Mouse (Mus musculus) T-helper 1 cell (primary cell): ENCODE measurements at regions not wholly inside any gene's neighbourhood (a gene's known extent, or its start where the extent isn't known, plus 50 kb on each side); places are given as distances from the start of the nearest gene placed in this dataset.

ENCODE experiments used
- in situ Hi-C: fragments of 300-600 bp; cut with MboI, MseI; formaldehyde crosslinking; loops from one replicate; pipeline ENCODE4 v1.15.1; 2025; ENCODE audit warnings: high pct_unique_total_duplicates

- in situ Hi-C loops, result no loop called here
Observed at GRCm38 (mm10) chr2:46468936-46469629, 1351.9 kb upstream of the Zeb2 start.

GRCm38 (mm10) chr2:46465389-46465788, 1348.2 kb upstream of the Zeb2 start:
- in situ Hi-C loops, result no loop called here

DNA sequence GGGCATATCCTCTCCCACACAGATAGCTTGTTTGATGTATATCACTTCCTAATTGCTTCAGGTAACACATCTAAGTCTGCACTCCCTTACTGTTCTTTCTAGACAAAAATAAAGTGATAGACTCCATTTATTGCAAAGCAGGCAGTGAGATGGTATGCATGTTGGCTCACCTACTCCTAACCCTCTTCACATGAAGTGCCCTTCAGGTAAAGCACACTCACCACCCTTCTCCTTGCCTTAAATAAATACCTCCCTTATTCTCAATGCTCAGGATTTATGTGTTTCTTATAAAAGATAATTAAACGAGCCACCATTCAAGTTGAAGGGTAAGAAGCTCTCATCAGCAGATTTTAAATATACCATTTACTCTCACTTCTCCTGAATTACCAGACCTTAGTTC, 1347.7 kb upstream of the Zeb2 start:
- in situ Hi-C loops, result no loop called here

DNA sequence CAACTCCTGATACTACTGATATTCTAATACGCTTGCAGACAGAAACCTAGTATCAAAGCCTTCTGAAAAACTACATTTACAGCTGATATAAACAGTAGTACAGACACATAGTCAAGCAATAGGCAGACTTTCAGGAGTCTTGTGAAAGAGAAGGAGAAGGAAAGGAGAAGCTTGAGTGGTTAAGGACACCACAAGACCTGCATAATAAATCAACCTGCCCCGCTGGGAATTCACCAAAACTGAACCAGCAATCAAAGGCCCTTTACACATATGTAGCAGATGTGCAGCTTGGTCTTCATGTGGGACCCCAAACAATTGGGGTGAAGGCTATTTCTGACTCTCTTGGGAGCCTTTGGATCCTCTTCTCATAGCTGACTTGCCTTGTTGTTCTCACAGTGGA, 1345.5 kb upstream of the Zeb2 start:
- in situ Hi-C loops, result no loop called here

DNA sequence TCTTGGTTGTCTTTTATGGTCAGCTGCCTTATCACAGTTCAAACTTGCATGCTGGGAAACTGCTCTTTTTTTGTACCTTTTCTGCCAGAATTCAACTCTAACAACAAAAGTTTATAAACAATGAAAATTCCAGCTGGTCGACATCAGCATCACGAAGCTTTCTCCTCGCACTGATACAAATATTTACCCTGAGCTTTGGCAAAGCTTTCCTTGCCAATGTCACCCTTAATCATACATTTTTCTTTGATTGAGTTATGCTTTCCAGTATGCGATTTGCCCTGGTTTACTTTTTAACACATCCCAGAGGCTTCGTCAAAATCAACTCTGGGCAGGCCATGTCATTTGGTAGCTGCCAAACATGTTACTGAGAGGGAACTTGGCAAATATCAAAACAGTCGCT, 1333.5 kb upstream of the Zeb2 start:
- in situ Hi-C loops, result no loop called here

GRCm38 (mm10) chr2:46445306-46445705, 1328.1 kb upstream of the Zeb2 start:
- in situ Hi-C loops, result no loop called here

GRCm38 (mm10) chr2:46443686-46444180, 1326.5 kb upstream of the Zeb2 start:
- in situ Hi-C loops, result no loop called here

- in situ Hi-C loops, result no loop called here
Observed at GRCm38 (mm10) chr2:46443061-46443685, 1326.0 kb upstream of the Zeb2 start.

GRCm38 (mm10) chr2:46442576-46442975, 1325.4 kb upstream of the Zeb2 start:
- in situ Hi-C loops, result no loop called here

DNA sequence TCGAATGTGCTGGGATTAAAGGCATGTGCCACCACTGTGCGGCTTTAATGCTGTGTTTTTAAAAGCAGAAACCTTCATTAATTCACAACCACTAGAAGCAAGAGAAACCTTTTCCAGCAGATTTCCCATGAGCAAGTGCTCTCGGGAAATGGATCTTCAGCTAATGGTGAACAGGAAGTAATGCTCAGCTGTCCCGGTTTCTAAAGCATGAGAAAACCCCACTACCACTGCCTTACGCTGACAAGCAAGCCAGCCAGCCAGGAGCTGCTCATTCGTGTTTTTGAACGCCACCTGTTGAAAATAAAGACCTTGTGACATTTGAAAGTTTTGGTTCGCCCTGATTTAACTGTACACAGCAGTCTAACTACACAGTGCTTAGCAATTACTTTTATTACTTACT, 1324.7 kb upstream of the Zeb2 start:
- in situ Hi-C loops, result no loop called here

- in situ Hi-C loops, result no loop called here
Observed at GRCm38 (mm10) chr2:46441348-46441747, 1324.2 kb upstream of the Zeb2 start.

DNA sequence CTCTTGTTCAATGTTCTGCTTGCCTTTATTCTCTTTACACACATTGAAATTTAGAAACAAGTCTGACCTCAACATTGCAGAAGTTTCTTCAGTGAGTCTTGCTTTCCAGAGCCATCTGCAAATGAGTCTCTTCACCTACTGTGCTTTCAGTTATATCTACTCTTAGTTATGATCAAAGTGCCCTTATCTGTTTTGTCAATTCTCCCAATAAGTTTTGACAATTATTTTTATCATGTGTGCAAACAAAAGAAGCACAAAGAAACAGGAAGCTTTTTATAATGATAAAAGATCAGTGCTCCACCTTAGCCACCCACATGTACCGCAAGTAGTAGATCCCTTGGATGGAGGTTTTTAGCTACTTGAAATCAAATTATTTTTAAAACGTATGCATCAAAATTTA, 1322.8 kb upstream of the Zeb2 start:
- in situ Hi-C loops, result no loop called here

DNA sequence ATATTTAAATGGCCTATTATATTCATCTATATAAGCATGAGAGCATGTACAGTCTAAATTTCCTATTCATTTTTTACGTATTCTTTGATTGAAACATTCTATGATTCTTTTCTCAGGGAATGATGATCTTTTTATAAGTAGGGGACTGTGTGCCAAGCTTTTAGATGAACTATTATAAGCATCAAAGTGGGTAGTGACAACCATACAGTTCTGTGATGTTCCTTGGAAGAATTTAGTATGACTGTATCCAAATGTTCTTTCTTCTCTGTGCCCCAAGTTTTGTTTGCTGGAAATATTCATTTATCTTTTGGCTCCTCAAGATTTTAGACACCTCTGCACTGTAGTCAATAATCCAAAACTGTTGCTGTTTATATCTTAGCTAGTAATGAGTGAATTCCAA, 1301.1 kb upstream of the Zeb2 start:
- in situ Hi-C loops, result no loop called here

GRCm38 (mm10) chr2:46402373-46403114, 1285.3 kb upstream of the Zeb2 start:
- in situ Hi-C loops, result no loop called here

- in situ Hi-C loops, result no loop called here
Observed at GRCm38 (mm10) chr2:46394161-46394560, 1277.0 kb upstream of the Zeb2 start.

DNA sequence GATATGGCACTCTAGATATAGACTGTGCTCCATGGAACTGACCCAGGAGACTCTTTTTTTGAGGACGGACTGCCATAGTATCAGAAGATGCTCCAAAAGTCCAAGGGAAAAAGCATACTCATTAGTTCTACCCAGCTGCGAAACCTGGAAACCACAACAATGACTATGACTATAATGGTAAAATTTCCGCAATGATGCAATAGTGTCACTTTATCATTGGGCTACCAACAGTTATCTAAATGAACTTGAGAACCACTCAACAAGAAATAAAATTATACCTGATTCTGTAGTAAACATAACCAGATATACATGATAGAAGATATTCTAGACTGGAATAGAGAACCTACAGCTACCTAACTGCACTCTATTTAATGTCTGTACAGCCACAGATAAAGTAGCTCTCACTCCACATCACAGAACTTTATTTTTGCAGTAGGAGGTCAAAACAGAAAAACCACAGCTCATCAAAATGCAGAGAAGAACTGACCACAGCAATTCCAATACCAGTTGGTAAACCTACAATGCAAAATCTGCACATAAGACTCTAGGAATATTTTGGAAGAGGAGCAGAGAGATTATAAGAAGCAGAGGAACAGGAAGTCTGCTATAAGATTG, 1255.8 kb upstream of the Zeb2 start:
- in situ Hi-C loops, result no loop called here

DNA sequence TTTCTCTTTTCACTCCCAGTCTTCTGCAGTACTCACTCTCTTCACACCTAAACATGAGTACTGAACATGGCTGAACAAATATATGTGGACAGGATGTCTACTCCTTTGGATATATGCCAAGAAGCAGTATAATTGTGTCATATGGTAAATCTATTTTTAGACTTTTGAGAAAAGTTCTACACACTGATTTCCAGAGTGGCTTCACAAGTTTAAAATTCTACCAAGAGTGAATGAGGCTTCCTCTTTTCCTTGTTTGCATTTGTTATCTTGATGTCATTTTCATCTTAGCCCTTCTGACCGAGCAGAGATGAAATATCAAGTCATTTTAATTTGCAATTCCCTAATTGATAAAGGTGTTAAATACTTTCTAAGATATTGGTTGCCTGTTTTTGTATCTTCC, 1254.6 kb upstream of the Zeb2 start:
- in situ Hi-C loops, result no loop called here

- in situ Hi-C loops, result no loop called here
Observed at GRCm38 (mm10) chr2:46370949-46371348, 1253.8 kb upstream of the Zeb2 start.

GRCm38 (mm10) chr2:46368882-46369281, 1251.7 kb upstream of the Zeb2 start:
- in situ Hi-C loops, result no loop called here

DNA sequence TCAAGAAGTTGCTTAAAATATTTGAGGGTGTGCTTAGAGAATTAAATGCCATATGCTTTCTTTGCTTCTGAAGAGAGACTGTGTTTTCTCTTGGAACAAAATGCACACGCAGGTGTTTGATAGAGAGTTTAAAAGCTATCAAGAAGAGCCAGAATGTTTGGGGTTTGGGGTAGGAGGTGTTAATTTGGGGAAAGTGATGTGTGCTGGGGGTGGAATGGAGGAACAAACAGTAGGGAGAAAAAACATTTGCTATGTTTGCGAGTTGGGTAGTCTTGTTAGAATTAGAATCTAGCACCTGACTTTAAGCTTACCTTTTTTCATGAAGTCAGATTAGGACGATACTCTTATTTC, 1248.9 kb upstream of the Zeb2 start:
- in situ Hi-C loops, result no loop called here

DNA sequence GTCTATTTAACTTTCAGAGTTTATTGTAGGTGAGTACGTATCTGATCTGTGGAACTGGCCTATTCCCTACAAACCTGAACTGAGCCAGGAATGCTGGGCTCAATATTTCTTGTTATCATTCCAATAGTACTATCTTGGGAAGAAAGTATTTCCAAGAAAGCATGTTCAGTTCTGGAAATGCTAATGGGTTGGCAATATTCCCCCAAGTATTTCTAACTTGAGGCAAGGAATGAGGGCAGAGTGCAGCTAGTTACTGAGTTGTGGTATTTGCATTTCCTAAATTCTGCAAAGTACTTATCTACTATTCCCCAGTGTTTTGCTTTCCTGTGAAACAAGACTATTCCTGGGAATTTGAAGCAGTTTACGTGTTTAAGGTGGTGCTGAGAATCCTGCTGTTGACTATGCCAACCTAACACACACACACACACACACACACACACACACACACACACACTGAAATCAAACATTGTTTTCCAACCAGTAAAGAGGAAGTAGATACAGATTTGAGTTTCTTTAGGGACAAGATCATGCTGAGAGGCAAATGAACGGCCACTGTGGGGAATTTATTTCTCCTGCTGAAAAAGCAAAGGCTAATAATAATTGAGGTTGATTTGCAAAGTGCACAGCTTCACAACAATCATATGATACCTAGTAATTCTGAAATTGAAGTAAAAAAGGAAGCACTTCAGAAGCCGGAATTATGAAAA, 1248.4 kb upstream of the Zeb2 start:
- in situ Hi-C loops, result no loop called here
